Mouse (Mus musculus) forebrain, embryonic 11.5 days (tissue): ENCODE measurements around the gene Srcap. TPM values are rescaled to one million over a fixed set of nuclear protein-coding genes. Genes with fewer than 3 reads are reported as not detected.
"Not testable (repeated sequence)": the region's sequence is repeated elsewhere in the genome, so short reads cannot be mapped to it uniquely, and the experiment has no call there.

ENCODE experiments used
- ATAC-seq: fragments of 200-750 bp; cut with Nextera tagmentation; replicated peaks from 2 replicates; pipeline ENCODE4 v1.8.0; 2017; ENCODE audit warnings: moderate TSS enrichment; ENCODE audit not compliant: low FRiP score
- DNase-seq: peaks from one replicate; pipeline ENCODE4 v3.0.0-alpha.2; 2017; ENCODE audit warnings: low spot score
- H3K27ac ChIP-seq: fragments of 300-500 bp; sonication (generic); 2 replicates; pipeline ENCODE4 v1.5.1; 2014; ENCODE audit warnings: low read depth, low read length
- H3K27me3 ChIP-seq: fragments of 300-500 bp; sonication (generic); 2 replicates; pipeline ENCODE4 v1.6.1; 2014; ENCODE audit warnings: mild to moderate bottlenecking, low read length, mixed read lengths; ENCODE audit not compliant: control insufficient read depth, insufficient read depth
- H3K36me3 ChIP-seq: fragments of 300-500 bp; sonication (generic); 2 replicates; pipeline ENCODE4 v1.6.1; 2014; ENCODE audit warnings: mild to moderate bottlenecking, low read length, moderate library complexity, mixed read lengths; ENCODE audit not compliant: control insufficient read depth, insufficient read depth
- H3K4me1 ChIP-seq: fragments of 300-500 bp; sonication (generic); replicated peaks from 2 replicates; pipeline ENCODE4 v1.6.1; 2014; ENCODE audit warnings: low read length, mixed read lengths; ENCODE audit not compliant: control insufficient read depth, insufficient read depth
- H3K4me2 ChIP-seq: fragments of 300-500 bp; sonication (generic); 2 replicates; pipeline ENCODE4 v1.6.1; 2014; ENCODE audit warnings: low read depth, mild to moderate bottlenecking, low read length, moderate library complexity, mixed read lengths; ENCODE audit not compliant: severe bottlenecking
- H3K4me3 ChIP-seq: fragments of 300-500 bp; sonication (generic); 2 replicates; pipeline ENCODE4 v1.5.1; 2014; ENCODE audit warnings: low read depth, low read length
- H3K9ac ChIP-seq: fragments of 300-500 bp; sonication (generic); 2 replicates; pipeline ENCODE4 v1.6.1; 2014; ENCODE audit warnings: low read length
- H3K9me3 ChIP-seq: fragments of 300-500 bp; sonication (generic); 2 replicates; pipeline ENCODE4 v1.6.1; 2016; ENCODE audit warnings: low read length, mixed read lengths; ENCODE audit not compliant: control insufficient read depth
- WGBS: fragments of 180-500 bp; shearing (Covaris S2); extraction: QIAGEN DNeasy Blood & Tissue Kit; methylation state at CpG from one replicate; pipeline ENCODE4 v1.1.7; 2014; 5-methylcytosine and 5-hydroxymethylcytosine counted together
- polyA plus RNA-seq: library from polyadenylated mRNA; unstranded; fragments of >200 nt; fragmentation: Nextera tagmentation; extraction: Ambion mirVana; gene quantifications from 2 replicates; pipeline ENCODE4 v1.2.1, GENCODE M21; 2014

Srcap gene
- polyA plus RNA-seq, 1 experiment from 2014 or later: 91.6 TPM

- Histone ChIP-seq H3K27me3 (no peaks in the 10 kb centered on the region), H3K4me1 (no peaks in the 10 kb centered on the region), H3K9me3 (no peaks in the 10 kb centered on the region), H3K36me3 (no peaks in the 10 kb centered on the region), H3K27ac (no peak overlapping the region), H3K4me3 (no peak overlapping the region), H3K9ac (no peak overlapping the region), H3K4me2 (no peak overlapping the region)
- no peak for DNase-seq
- WGBS: 45% methylated on average over 3 of the region's 3 CpGs
- no peak for ATAC-seq
Measured at GRCm38 (mm10) chr7:127498407-127498806, 13.4 kb upstream of the Srcap start.

GRCm38 (mm10) chr7:127508291-127508690 is 3.5 kb upstream of the Srcap start:
- no peak overlapping the region for H3K4me2 ChIP-seq
- H3K4me1 ChIP-seq: no peaks in the 10 kb centered on the region
- no peak overlapping the region for H3K27ac ChIP-seq
- H3K36me3 ChIP-seq: no peaks in the 10 kb centered on the region
- H3K4me3 ChIP-seq: no peak overlapping the region
- no peak overlapping the region for H3K9ac ChIP-seq
- DNase-seq (no peak), ATAC-seq (no peak)
- H3K9me3 ChIP-seq: no peaks in the 10 kb centered on the region
- no peaks in the 10 kb centered on the region for H3K27me3 ChIP-seq
- 93% methylated on average over 3 of the region's 3 CpGs for WGBS

DNA sequence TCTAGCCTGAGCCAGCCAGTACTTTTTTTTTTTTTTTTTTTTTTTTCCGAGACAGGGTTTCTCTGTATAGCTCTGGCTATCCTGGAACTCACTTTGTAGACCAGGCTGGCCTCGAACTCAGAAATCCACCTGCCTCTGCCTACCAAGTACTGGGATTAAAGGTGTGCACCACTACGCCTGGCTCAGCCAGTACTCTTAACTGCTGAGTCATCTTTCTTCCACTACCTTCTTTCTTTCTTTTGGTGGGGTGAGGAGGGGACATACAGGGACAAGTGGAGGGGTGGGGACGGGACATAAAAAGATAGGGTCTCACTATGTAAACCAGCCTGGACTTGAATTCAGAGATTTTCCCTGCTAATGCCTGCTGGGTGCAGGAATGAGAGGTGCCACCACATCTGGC is 2.0 kb upstream of the Srcap start:
- not testable (repeated sequence) for H3K9me3 ChIP-seq, H3K4me2 ChIP-seq, H3K9ac ChIP-seq, H3K36me3 ChIP-seq, H3K4me1 ChIP-seq, ATAC-seq, DNase-seq, H3K27ac ChIP-seq, H3K4me3 ChIP-seq, H3K27me3 ChIP-seq
- 92% methylated on average over 3 of the region's 4 CpGs for WGBS

DNA sequence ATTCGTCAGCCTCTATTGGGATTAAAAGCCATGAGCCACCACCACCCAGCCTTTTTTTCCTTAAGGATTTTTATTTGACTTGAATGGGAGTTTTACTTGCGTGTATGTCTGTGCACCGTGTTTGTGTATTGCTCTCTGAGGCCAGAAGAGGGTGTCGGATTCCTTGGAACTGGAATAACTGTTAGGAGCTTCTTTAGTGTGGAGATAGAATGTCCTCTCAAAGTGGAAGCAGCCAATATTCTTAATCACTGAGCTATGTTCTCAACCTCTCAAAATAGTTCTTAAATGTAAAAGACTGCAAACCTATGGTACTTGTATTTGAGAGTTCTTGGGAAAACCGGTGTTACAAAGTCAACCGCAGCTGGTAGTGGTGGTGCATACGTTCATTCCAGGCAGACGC is 542 bp upstream of the Srcap start:
- 39% methylated on average over 8 of the region's 8 CpGs for WGBS
- DNase-seq: no peak
- Histone ChIP-seq H3K9me3 (no peaks in the 10 kb centered on the region), H3K27me3 (no peaks in the 10 kb centered on the region), H3K4me3 (peak overlapping the region; percentile 86), H3K36me3 (no peaks in the 10 kb centered on the region; the same call in 1 of the 2 replicates), H3K9ac (peak overlapping the region; percentile 93; the same call in 1 of the 2 replicates), H3K4me1 (peaks cover 5% of the 10 kb centered on the region; the same call in 1 of the 2 replicates), H3K4me2 (peak overlapping the region; percentile 55), H3K27ac (peak overlapping the region; percentile 95; the same call in 1 of the 2 replicates)
- ATAC-seq: no peak

GRCm38 (mm10) chr7:127512231-127513015 is 640 bp downstream of the Srcap start:
- WGBS: under 1% methylated on average over 57 of the region's 93 CpGs
- Histone ChIP-seq H3K9ac (peak overlapping the region; percentile 93), H3K4me2 (peak overlapping the region; percentile 55), H3K36me3 (no peaks in the 10 kb centered on the region; the same call in 1 of the 2 replicates), H3K27me3 (no peaks in the 10 kb centered on the region), H3K9me3 (no peaks in the 10 kb centered on the region), H3K4me3 (peak overlapping the region; percentile 86), H3K27ac (peak overlapping the region; percentile 95), H3K4me1 (peaks cover 5% of the 10 kb centered on the region; the same call in 1 of the 2 replicates)
- peak; percentile 97 for DNase-seq
- ATAC-seq: peak; percentile 78

DNA sequence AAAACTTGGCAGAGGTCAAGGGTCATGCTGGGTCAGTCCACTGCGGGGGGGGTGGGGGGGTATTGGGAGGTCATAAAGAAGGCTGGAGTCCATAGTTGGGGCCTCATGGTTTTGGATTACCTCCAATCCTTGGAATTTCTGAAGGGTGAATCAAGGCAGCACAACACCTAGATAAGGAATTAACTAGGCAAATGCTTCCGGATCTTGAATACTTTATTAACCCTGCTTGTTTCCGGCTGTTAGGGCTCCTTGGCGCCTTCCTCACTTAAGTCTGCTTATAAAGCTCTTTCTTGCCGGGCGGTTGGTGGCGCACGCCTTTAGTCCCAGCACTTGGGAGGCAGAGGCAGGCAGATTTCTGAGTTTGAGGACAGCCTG is 1.2 kb downstream of the Srcap start:
- DNase-seq: no peak
- Histone ChIP-seq H3K9ac (peak overlapping the region; percentile 93), H3K36me3 (no peaks in the 10 kb centered on the region; the same call in 1 of the 2 replicates), H3K27me3 (no peaks in the 10 kb centered on the region), H3K27ac (peak overlapping the region; percentile 95; the same call in 1 of the 2 replicates), H3K4me1 (peaks cover 5% of the 10 kb centered on the region; the same call in 1 of the 2 replicates), H3K4me2 (peak overlapping the region; percentile 55), H3K9me3 (no peaks in the 10 kb centered on the region), H3K4me3 (peak overlapping the region; percentile 86)
- ATAC-seq: no peak
- 56% methylated on average over 8 of the region's 8 CpGs for WGBS

DNA sequence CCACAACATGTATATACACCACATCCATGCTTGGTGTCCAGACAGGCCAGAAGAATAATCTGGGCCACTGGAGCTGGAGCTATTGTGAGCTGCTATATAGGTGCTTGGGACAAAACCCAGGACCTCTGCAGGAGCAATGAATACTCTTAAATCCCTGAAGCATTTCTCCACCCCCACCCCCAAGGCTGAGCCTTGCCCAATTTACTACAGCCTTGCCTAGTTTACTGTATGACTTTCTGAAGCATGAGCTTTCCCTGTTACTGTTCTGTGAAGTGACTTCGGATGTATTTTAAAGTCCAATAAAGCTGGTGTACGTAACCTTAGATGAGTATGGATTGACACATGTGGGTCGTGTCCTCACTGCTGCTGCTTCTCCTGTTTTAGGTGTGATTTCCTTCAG is 2.0 kb downstream of the Srcap start:
- Histone ChIP-seq H3K4me2 (peak overlapping the region; percentile 55; the same call in 1 of the 2 replicates), H3K36me3 (no peaks in the 10 kb centered on the region; the same call in 1 of the 2 replicates), H3K4me1 (peaks cover 5% of the 10 kb centered on the region; the same call in 1 of the 2 replicates), H3K9me3 (no peaks in the 10 kb centered on the region), H3K9ac (no peak overlapping the region), H3K27me3 (no peaks in the 10 kb centered on the region), H3K4me3 (no peak overlapping the region; the same call in 1 of the 2 replicates), H3K27ac (no peak overlapping the region)
- no peak for ATAC-seq
- WGBS: 92% methylated on average over 3 of the region's 3 CpGs
- DNase-seq: no peak

DNA sequence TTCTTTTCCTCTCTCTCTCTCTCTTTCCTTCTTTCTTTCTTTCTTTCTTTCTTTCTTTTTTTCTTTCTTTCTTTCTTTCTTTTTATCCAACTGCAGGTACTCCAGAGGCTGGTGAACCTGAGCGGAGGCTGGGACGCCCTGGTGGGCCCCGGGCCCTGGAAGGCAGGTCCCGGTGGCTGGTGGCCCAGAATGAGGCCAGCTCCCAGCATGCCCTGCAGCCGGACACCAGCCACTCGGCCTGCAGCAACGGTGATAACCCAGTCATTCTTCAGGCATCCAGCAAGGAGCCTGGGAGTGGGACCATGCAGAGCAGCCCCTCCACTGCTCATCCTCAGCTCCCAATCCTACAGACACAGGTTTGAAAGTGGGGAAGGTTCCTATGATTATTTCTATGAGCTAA is 4.1 kb downstream of the Srcap start:
- peaks cover 5% of the 10 kb centered on the region; the same call in 1 of the 2 replicates for H3K4me1 ChIP-seq
- no peaks in the 10 kb centered on the region for H3K27me3 ChIP-seq
- no peaks in the 10 kb centered on the region for H3K9me3 ChIP-seq
- H3K27ac ChIP-seq: no peak overlapping the region
- 94% methylated on average over 7 of the region's 7 CpGs for WGBS
- H3K4me2 ChIP-seq: no peak overlapping the region
- H3K4me3 ChIP-seq: no peak overlapping the region
- no peak for ATAC-seq
- no peak for DNase-seq
- peaks cover 4% of the 10 kb centered on the region; the same call in 1 of the 2 replicates for H3K36me3 ChIP-seq
- H3K9ac ChIP-seq: no peak overlapping the region
